Mouse (Mus musculus): Measurements from ENCODE around the gene Sulf2. TPM values are rescaled to one million over a fixed set of nuclear protein-coding genes. Genes with fewer than 3 reads are reported as not detected.

Sulf2 gene
- polyA plus RNA-seq, 1 experiment, result 11.3 TPM

GRCm38 (mm10) chr2:166106631-166107030, 48.8 kb downstream of the Sulf2 start:
- peaks cover 1% of the 10 kb centered on the region; the same call in 1 of the 2 replicates for H3K4me1 ChIP-seq (ENCODE audit: control insufficient read depth, insufficient read depth, low read length)
- WGBS, result 85% methylated on average over 2 of the region's 2 CpGs
- H3K27ac ChIP-seq (ENCODE audit: control insufficient read depth, insufficient read depth, low read depth, low read length, poor library complexity), result no peak overlapping the region
- no peak overlapping the region for H3K4me3 ChIP-seq (replicated peaks; ENCODE audit: control insufficient read depth, low read depth, low read length)
- TF ChIP-seq CTCF (IDR thresholded peaks at IDR 0.05; ENCODE audit: control insufficient read depth, insufficient read depth, low read length), result no peak
- TF ChIP-seq POLR2A (IDR thresholded peaks at IDR 0.05; ENCODE audit: borderline replicate concordance, control insufficient read depth, low read depth, low read length), result no peak

GRCm38 (mm10) chr2:166105911-166106310, 49.6 kb downstream of the Sulf2 start:
- H3K27ac ChIP-seq (ENCODE audit: control insufficient read depth, insufficient read depth, low read depth, low read length, poor library complexity), result no peak overlapping the region
- 84% methylated on average over 9 of the region's 9 CpGs for WGBS
- H3K4me1 ChIP-seq (ENCODE audit: control insufficient read depth, insufficient read depth, low read length), result peaks cover 1% of the 10 kb centered on the region; the same call in 1 of the 2 replicates
- no peak for TF ChIP-seq CTCF (IDR thresholded peaks at IDR 0.05; ENCODE audit: control insufficient read depth, insufficient read depth, low read length)
- TF ChIP-seq POLR2A (IDR thresholded peaks at IDR 0.05; ENCODE audit: borderline replicate concordance, control insufficient read depth, low read depth, low read length), result no peak
- H3K4me3 ChIP-seq (replicated peaks; ENCODE audit: control insufficient read depth, low read depth, low read length), result no peak overlapping the region

GRCm38 (mm10) chr2:166102893-166103292, 52.6 kb downstream of the Sulf2 start:
- WGBS, result 75% methylated on average over 7 of the region's 7 CpGs

GRCm38 (mm10) chr2:166100309-166101262, 54.9 kb downstream of the Sulf2 start:
- H3K27ac ChIP-seq (ENCODE audit: control insufficient read depth, insufficient read depth, low read depth, low read length, poor library complexity), result no peak overlapping the region
- TF ChIP-seq POLR2A (IDR thresholded peaks at IDR 0.05; ENCODE audit: borderline replicate concordance, control insufficient read depth, low read depth, low read length) (no peak), CTCF (IDR thresholded peaks at IDR 0.05; ENCODE audit: control insufficient read depth, insufficient read depth, low read length) (no peak)
- 83% methylated on average over 21 of the region's 21 CpGs for WGBS
- no peak overlapping the region for H3K4me3 ChIP-seq (replicated peaks; ENCODE audit: control insufficient read depth, low read depth, low read length)
- H3K4me1 ChIP-seq (ENCODE audit: control insufficient read depth, insufficient read depth, low read length), result peaks cover 1% of the 10 kb centered on the region; the same call in 1 of the 2 replicates

More at GRCm38 (mm10) chr2:166102893-166103292, 52.6 kb downstream of the Sulf2 start:
- H3K27ac ChIP-seq (ENCODE audit: control insufficient read depth, insufficient read depth, low read depth, low read length, poor library complexity), result no peak overlapping the region
- TF ChIP-seq POLR2A (IDR thresholded peaks at IDR 0.05; ENCODE audit: borderline replicate concordance, control insufficient read depth, low read depth, low read length) (no peak), CTCF (IDR thresholded peaks at IDR 0.05; ENCODE audit: control insufficient read depth, insufficient read depth, low read length) (no peak)
- H3K4me3 ChIP-seq (replicated peaks; ENCODE audit: control insufficient read depth, low read depth, low read length), result no peak overlapping the region
- H3K4me1 ChIP-seq (ENCODE audit: control insufficient read depth, insufficient read depth, low read length), result peaks cover 1% of the 10 kb centered on the region; the same call in 1 of the 2 replicates

DNA sequence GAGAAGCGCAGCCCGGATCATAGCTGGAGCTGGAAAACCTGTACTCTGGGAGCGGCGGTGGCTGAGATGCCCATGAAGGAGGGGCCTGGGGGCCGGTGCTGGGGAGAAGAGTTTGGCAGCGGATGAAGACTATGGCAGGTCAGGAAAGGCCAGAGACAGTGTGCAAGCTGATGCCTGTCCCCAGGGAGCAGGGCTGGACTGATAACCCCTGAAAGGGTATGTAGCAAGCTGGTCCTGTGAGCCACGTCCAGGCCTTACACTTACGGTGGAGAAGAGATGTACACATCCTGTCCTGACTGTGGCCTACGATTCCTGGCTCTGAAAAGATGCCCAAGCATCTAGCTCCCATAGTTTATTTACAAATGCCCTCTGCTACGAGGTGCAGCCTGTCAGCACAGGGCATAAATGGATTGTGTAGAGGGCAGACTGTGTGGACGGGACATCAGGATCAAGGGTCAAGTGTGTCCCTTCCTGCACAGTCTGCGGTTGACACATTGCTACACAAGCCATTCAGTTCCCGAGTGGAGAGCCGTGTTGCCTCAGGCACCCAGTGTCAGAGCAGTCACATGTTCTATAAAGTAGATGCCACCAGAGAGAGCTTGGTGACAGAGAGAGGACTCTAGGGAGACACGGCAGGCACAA, 57.0 kb downstream of the Sulf2 start:
- TF ChIP-seq CTCF (IDR thresholded peaks at IDR 0.05; ENCODE audit: control insufficient read depth, insufficient read depth, low read length) (no peak), POLR2A (IDR thresholded peaks at IDR 0.05; ENCODE audit: borderline replicate concordance, control insufficient read depth, low read depth, low read length) (no peak)
- Histone ChIP-seq H3K4me3 (replicated peaks; ENCODE audit: control insufficient read depth, low read depth, low read length) (no peak overlapping the region), H3K4me1 (ENCODE audit: control insufficient read depth, insufficient read depth, low read length) (0 out of 2 replicates have a peak, but pooled peaks cover 1% of the 10 kb centered on the region), H3K27ac (ENCODE audit: control insufficient read depth, insufficient read depth, low read depth, low read length, poor library complexity) (no peak overlapping the region)
- 85% methylated on average over 15 of the region's 15 CpGs for WGBS

- 0 out of 2 replicates have a peak, but pooled peaks cover 1% of the 10 kb centered on the region for H3K4me1 ChIP-seq (ENCODE audit: control insufficient read depth, insufficient read depth, low read length)
- H3K4me3 ChIP-seq (replicated peaks; ENCODE audit: control insufficient read depth, low read depth, low read length), result no peak overlapping the region
- TF ChIP-seq CTCF (IDR thresholded peaks at IDR 0.05; ENCODE audit: control insufficient read depth, insufficient read depth, low read length) (peak; percentile 41; the same call in 1 of the 2 replicates), POLR2A (IDR thresholded peaks at IDR 0.05; ENCODE audit: borderline replicate concordance, control insufficient read depth, low read depth, low read length) (no peak)
- no peak overlapping the region for H3K27ac ChIP-seq (ENCODE audit: control insufficient read depth, insufficient read depth, low read depth, low read length, poor library complexity)
- 66% methylated on average over 18 of the region's 18 CpGs for WGBS
These were observed 57.8 kb downstream of the Sulf2 start for GRCm38 (mm10) chr2:166097443-166098291.

- TF ChIP-seq CTCF (IDR thresholded peaks at IDR 0.05; ENCODE audit: control insufficient read depth, insufficient read depth, low read length) (peak; percentile 19; the same call in 1 of the 2 replicates), POLR2A (IDR thresholded peaks at IDR 0.05; ENCODE audit: borderline replicate concordance, control insufficient read depth, low read depth, low read length) (no peak)
- Histone ChIP-seq H3K4me3 (replicated peaks; ENCODE audit: control insufficient read depth, low read depth, low read length) (no peak overlapping the region), H3K27ac (ENCODE audit: control insufficient read depth, insufficient read depth, low read depth, low read length, poor library complexity) (no peak overlapping the region), H3K4me1 (ENCODE audit: control insufficient read depth, insufficient read depth, low read length) (no peaks in the 10 kb centered on the region)
- WGBS, result 87% methylated on average over 1 of the region's 1 CpGs
These were observed 58.6 kb downstream of the Sulf2 start for GRCm38 (mm10) chr2:166096834-166097233.
